Mouse (Mus musculus) liver, postnatal 0 days (tissue): ENCODE data around the gene Fam69a. TPM values are rescaled to one million over a fixed set of nuclear protein-coding genes. Genes with fewer than 3 reads are reported as not detected.

Experiments used
- ATAC-seq: fragments of 200-750 bp; cut with Nextera tagmentation; 2 replicates; pipeline ENCODE4 v1.8.0; 2017; ENCODE audit warnings: mild to moderate bottlenecking, moderate library complexity
- DNase-seq: peaks from one replicate; pipeline ENCODE4 v3.0.0-alpha.2; 2016
- H3K27ac ChIP-seq: fragments of 300-500 bp; sonication (generic); 2 replicates; pipeline ENCODE4 v1.5.1; 2014; ENCODE audit warnings: antibody characterized with exemption, moderate library complexity, mild to moderate bottlenecking, low read depth
- H3K27me3 ChIP-seq: fragments of 300-500 bp; sonication (generic); 2 replicates; pipeline ENCODE4 v1.6.1; 2014; ENCODE audit warnings: low read length, control low read depth, mixed read lengths; ENCODE audit not compliant: insufficient read depth
- H3K36me3 ChIP-seq: fragments of 300-500 bp; sonication (generic); replicated peaks from 2 replicates; pipeline ENCODE4 v1.6.1; 2014; ENCODE audit warnings: mild to moderate bottlenecking, control low read depth, low read length, moderate library complexity, mixed read lengths; ENCODE audit not compliant: insufficient read depth
- H3K4me1 ChIP-seq: fragments of 300-500 bp; sonication (generic); 2 replicates; pipeline ENCODE4 v1.6.1; 2014; ENCODE audit warnings: antibody characterized with exemption, mild to moderate bottlenecking, control low read depth; ENCODE audit not compliant: insufficient read depth
- H3K4me2 ChIP-seq: fragments of 300-500 bp; sonication (generic); 2 replicates; pipeline ENCODE4 v1.6.1; 2014; ENCODE audit warnings: low read depth, mild to moderate bottlenecking, low read length, moderate library complexity, mixed read lengths
- H3K4me3 ChIP-seq: fragments of 300-500 bp; sonication (generic); 2 replicates; pipeline ENCODE4 v1.5.1; 2014; ENCODE audit warnings: low read depth, low read length
- H3K9ac ChIP-seq: fragments of 300-500 bp; sonication (generic); replicated peaks from 2 replicates; pipeline ENCODE4 v1.6.1; 2014; ENCODE audit warnings: mild to moderate bottlenecking, moderate library complexity
- H3K9me3 ChIP-seq: fragments of 300-500 bp; sonication (generic); 2 replicates; pipeline ENCODE4 v1.6.1; 2016; ENCODE audit warnings: mild to moderate bottlenecking, control low read depth, low read length, mixed read lengths
- CTCF ChIP-seq: sonication (generic); IDR thresholded peaks from 2 replicates; pipeline ENCODE4 v1.5.1; 2016; ENCODE audit warnings: antibody characterized with exemption, low read depth
- EP300 ChIP-seq: IDR thresholded peaks from 2 replicates; pipeline ENCODE4 v1.6.1; 2016; ENCODE audit warnings: antibody characterized with exemption, low read depth, mild to moderate bottlenecking
- WGBS: fragments of 180-500 bp; shearing (Covaris S2); extraction: QIAGEN DNeasy Blood & Tissue Kit; methylation state at CpG from one replicate; pipeline ENCODE4 v1.1.7; 2014; ENCODE audit not compliant: insufficient replicate concordance; 5-methylcytosine and 5-hydroxymethylcytosine counted together
- polyA plus RNA-seq: library from polyadenylated mRNA; unstranded; fragments of >200 nt; fragmentation: Nextera tagmentation; extraction: Ambion mirVana; gene quantifications from 2 replicates; pipeline ENCODE4 v1.2.1, GENCODE M21; 2015

The Fam69a gene
- polyA plus RNA-seq, 1 experiment from 2014 or later: 8.3 TPM

DNA sequence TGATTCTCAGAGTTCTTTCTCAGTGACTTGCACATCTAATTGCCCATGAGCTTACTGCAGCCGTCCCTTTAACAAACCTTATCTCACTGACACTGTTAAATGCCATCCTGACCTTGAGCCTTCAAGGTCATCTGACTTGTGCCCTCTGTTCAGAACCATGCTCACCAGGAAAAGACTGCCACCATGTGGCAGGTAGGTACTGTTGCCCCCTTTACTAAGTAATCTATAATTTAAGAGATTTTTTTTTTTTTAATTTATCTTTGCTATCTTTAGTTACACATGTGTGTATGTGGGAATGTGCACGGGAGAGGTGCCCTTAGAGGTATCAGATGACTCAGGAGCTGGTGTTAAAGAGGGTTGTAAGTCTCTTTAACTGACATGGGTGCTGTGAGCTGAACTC, 18.2 kb upstream of the Fam69a start:
- H3K9ac ChIP-seq: no peak overlapping the region
- no peak overlapping the region for H3K27ac ChIP-seq
- TF ChIP-seq CTCF (peak; percentile 73), EP300 (no peak)
- WGBS: 32% methylated on average over 2 of the region's 2 CpGs
- H3K36me3 ChIP-seq: no peaks in the 10 kb centered on the region
- no peaks in the 10 kb centered on the region for H3K4me1 ChIP-seq
- ATAC-seq: peak; percentile 56; the same call in 1 of the 2 replicates
- H3K27me3 ChIP-seq: no peaks in the 10 kb centered on the region
- no peak overlapping the region for H3K4me2 ChIP-seq
- H3K9me3 ChIP-seq: no peaks in the 10 kb centered on the region
- DNase-seq: peak; percentile 22
- no peak overlapping the region for H3K4me3 ChIP-seq

DNA sequence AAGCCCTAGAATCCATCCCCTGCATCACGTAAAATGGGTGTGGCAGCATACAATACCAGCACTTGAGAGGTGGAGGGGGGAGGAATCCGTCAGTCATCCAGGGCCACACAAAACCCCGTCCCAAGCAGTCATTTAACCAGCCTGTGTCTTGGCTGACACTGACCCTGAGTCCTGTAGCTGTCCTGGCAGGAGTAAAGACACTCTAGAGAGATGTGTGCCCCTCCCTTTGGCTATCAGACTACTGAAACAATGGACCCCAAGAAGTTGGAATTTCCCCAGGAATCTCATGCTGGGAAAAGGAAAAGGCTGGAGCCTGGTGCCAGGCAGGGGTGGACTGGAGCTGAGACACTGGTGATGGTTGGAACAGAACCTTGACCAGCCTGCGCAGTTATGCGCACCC, 15.8 kb upstream of the Fam69a start:
- DNase-seq (no peak), ATAC-seq (no peak)
- Histone ChIP-seq H3K36me3 (no peaks in the 10 kb centered on the region), H3K9me3 (no peaks in the 10 kb centered on the region), H3K4me2 (no peak overlapping the region), H3K4me3 (no peak overlapping the region), H3K27ac (no peak overlapping the region), H3K9ac (no peak overlapping the region), H3K27me3 (no peaks in the 10 kb centered on the region), H3K4me1 (no peaks in the 10 kb centered on the region)
- 69% methylated on average over 5 of the region's 5 CpGs for WGBS
- no peak for TF ChIP-seq EP300
- TF ChIP-seq CTCF: no peak

DNA sequence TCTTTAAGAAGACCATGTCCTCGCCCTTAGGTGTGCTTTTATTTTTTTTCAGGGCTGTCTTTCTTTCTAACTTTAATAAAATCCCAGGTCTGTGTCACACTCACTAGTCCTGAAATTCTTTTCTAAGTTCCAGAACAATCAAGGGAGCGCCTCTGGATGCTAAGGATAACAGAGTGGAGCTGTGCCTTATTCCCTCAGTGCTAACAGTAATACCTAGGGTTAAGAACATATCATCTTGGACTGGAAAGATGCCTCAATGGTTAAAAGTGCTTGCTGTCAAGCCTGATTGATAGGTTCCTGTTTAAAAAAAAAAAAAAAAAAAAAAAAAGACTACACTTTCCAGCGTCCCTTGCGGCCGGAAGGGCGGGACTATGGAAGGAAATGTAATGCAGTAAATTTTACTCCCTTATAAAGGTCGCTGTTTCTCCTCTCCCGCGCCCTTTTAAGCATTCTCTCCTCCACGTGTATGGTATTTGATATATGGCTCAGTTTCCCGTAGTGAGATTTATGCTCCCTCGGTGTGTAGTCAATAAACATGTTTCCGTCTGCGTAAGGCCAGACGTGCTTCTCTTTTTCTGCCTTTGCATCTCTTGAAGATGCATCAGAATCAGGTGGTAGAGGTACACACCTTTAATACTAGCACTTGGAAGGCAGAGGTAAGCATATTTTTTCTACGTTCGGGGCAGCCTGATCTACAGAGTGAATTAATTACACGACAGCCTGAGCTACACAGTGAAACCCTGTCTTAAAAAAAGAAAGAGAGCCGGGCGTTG, 14.1 kb upstream of the Fam69a start:
- Histone ChIP-seq H3K36me3 (no peaks in the 10 kb centered on the region), H3K9me3 (no peaks in the 10 kb centered on the region), H3K4me1 (no peaks in the 10 kb centered on the region), H3K4me3 (peak overlapping the region; percentile 71), H3K4me2 (peak overlapping the region; percentile 72), H3K27me3 (no peaks in the 10 kb centered on the region), H3K27ac (peak overlapping the region; percentile 40; the same call in 1 of the 2 replicates), H3K9ac (peak overlapping the region; percentile 70)
- no peak for TF ChIP-seq CTCF
- TF ChIP-seq EP300: no peak
- 14% methylated on average over 20 of the region's 20 CpGs for WGBS
- peak; percentile 63 for DNase-seq
- peak; percentile 50 for ATAC-seq

DNA sequence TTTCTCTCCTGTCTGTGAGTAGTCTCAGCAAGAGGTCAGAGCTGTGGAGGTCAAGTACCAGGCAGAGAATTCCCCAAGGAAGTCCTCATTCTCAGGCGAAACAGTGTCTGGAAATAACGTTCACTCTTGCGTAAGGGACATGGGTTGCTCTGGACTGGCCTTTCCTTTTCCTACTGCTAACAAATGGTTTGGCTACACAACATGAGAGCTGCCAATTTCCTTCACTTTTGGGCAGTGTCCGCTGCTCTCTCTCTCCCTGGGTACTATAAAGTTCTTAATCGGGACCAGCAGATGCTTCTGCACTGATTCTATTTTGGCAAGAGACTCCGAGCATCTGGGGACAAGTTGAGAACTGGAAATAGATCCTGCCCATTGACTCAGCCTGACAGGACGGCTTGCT, 10.8 kb upstream of the Fam69a start:
- H3K9ac ChIP-seq: no peak overlapping the region
- TF ChIP-seq EP300: no peak
- no peak for TF ChIP-seq CTCF
- no peak overlapping the region for H3K27ac ChIP-seq
- no peaks in the 10 kb centered on the region for H3K36me3 ChIP-seq
- H3K27me3 ChIP-seq: no peaks in the 10 kb centered on the region
- no peaks in the 10 kb centered on the region for H3K4me1 ChIP-seq
- no peak for ATAC-seq
- H3K9me3 ChIP-seq: no peaks in the 10 kb centered on the region
- no peak overlapping the region for H3K4me2 ChIP-seq
- no peak overlapping the region for H3K4me3 ChIP-seq
- 67% methylated on average over 7 of the region's 7 CpGs for WGBS
- no peak for DNase-seq

DNA sequence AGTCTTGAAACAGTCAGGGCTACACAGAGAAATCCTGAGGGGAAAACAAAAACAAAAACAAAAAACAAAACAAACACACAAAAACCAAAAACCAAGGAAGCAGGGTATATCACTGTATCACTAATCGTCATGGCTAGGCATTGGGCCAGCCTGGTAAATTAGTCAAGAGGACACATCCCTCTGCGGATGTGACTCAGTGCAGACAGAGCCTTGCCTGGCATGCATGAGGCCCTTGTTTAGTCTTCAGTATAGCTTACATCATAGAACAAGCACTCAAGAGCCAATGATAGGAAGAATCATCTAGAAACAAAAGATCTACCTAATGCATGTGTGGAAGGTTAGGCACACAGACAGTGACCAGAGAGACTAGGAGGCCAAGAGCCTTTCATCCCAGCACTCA, 9.1 kb upstream of the Fam69a start:
- H3K9me3 ChIP-seq: no peaks in the 10 kb centered on the region
- no peak for TF ChIP-seq EP300
- TF ChIP-seq CTCF: no peak
- no peak overlapping the region for H3K4me3 ChIP-seq
- no peak for DNase-seq
- no peak overlapping the region for H3K9ac ChIP-seq
- 68% methylated on average over 2 of the region's 2 CpGs for WGBS
- no peaks in the 10 kb centered on the region for H3K4me1 ChIP-seq
- H3K4me2 ChIP-seq: no peak overlapping the region
- no peaks in the 10 kb centered on the region for H3K36me3 ChIP-seq
- ATAC-seq: no peak
- H3K27ac ChIP-seq: no peak overlapping the region
- no peaks in the 10 kb centered on the region for H3K27me3 ChIP-seq

DNA sequence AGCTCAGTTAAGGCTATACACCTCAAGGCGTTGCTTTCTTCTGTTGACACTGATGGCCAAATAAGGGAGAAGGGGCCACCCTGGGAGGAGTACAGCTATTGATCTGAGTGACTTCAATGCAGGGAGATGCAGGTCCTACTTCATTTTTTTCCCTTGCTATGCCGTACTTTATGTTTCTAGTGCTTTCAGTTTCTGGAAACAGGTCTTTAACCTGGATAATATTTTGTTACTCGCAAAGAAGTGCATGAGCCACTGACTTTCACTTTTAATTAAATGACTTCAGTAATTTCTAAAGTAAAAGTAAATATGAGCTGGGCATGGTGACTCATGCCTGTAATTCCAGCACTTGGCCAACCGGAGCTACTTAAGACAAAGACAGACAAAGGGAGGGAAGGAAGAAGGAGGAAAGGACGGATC, 958 bp upstream of the Fam69a start:
- no peaks in the 10 kb centered on the region for H3K9me3 ChIP-seq
- 13% methylated on average over 5 of the region's 5 CpGs for WGBS
- H3K4me1 ChIP-seq: peaks cover 7% of the 10 kb centered on the region
- H3K9ac ChIP-seq: peak overlapping the region; percentile 82
- peak overlapping the region; percentile 85 for H3K27ac ChIP-seq
- peak overlapping the region; percentile 100 for H3K4me2 ChIP-seq
- no peak for DNase-seq
- peak overlapping the region; percentile 92 for H3K4me3 ChIP-seq
- ATAC-seq: no peak
- TF ChIP-seq EP300 (no peak), CTCF (no peak)
- no peaks in the 10 kb centered on the region for H3K36me3 ChIP-seq
- H3K27me3 ChIP-seq: no peaks in the 10 kb centered on the region
